Mouse (Mus musculus) heart, embryonic 11.5 days (tissue): ENCODE data around the gene Itgal. TPM values are rescaled to one million over a fixed set of nuclear protein-coding genes. Genes with fewer than 3 reads are reported as not detected.
"Not testable (repeated sequence)": the region's sequence is repeated elsewhere in the genome, so short reads cannot be mapped to it uniquely, and the experiment has no call there.

ENCODE experiments used
- ATAC-seq: fragments of 200-750 bp; cut with Nextera tagmentation; replicated peaks from 2 replicates; pipeline ENCODE4 v1.8.0; 2017; ENCODE audit warnings: moderate library complexity; ENCODE audit not compliant: insufficient number of reproducible peaks, low FRiP score, low TSS enrichment
- H3K27ac ChIP-seq: fragments of 300-500 bp; sonication (generic); 2 replicates; pipeline ENCODE4 v1.5.1; 2014; ENCODE audit warnings: mild to moderate bottlenecking, low read depth, low read length
- H3K27me3 ChIP-seq: fragments of 300-500 bp; sonication (generic); 2 replicates; pipeline ENCODE4 v1.6.1; 2014; ENCODE audit warnings: mild to moderate bottlenecking, low read length, mixed read lengths; ENCODE audit not compliant: control insufficient read depth, insufficient read depth
- H3K36me3 ChIP-seq: fragments of 300-500 bp; sonication (generic); 2 replicates; pipeline ENCODE4 v1.6.1; 2014; ENCODE audit warnings: mild to moderate bottlenecking, low read length, moderate library complexity, mixed read lengths; ENCODE audit not compliant: control insufficient read depth, insufficient read depth
- H3K4me1 ChIP-seq: fragments of 300-500 bp; sonication (generic); 2 replicates; pipeline ENCODE4 v1.6.1; 2014; ENCODE audit warnings: low read length; ENCODE audit not compliant: control insufficient read depth, insufficient read depth
- H3K4me2 ChIP-seq: fragments of 300-500 bp; sonication (generic); 2 replicates; pipeline ENCODE4 v1.6.1; 2014; ENCODE audit warnings: mild to moderate bottlenecking, moderate library complexity
- H3K4me3 ChIP-seq: fragments of 300-500 bp; sonication (generic); 2 replicates; pipeline ENCODE4 v1.5.1; 2014; ENCODE audit warnings: low read depth, low read length
- H3K9ac ChIP-seq: fragments of 300-500 bp; sonication (generic); 2 replicates; pipeline ENCODE4 v1.6.1; 2014; ENCODE audit warnings: mild to moderate bottlenecking, low read depth, low read length, moderate library complexity
- H3K9me3 ChIP-seq: fragments of 300-500 bp; sonication (generic); replicated peaks from 2 replicates; pipeline ENCODE4 v1.6.1; 2016; ENCODE audit warnings: low read length; ENCODE audit not compliant: control insufficient read depth
- WGBS: fragments of 180-500 bp; shearing (Covaris S2); extraction: QIAGEN DNeasy Blood & Tissue Kit; methylation state at CpG from one replicate; pipeline ENCODE4 v1.1.7; 2014; ENCODE audit not compliant: insufficient replicate concordance; 5-methylcytosine and 5-hydroxymethylcytosine counted together
- polyA plus RNA-seq: library from polyadenylated mRNA; unstranded; fragments of >200 nt; fragmentation: Nextera tagmentation; extraction: Ambion mirVana; gene quantifications from 2 replicates; pipeline ENCODE4 v1.2.1, GENCODE M21; 2014

Itgal gene
- polyA plus RNA-seq, 1 experiment from 2014 or later: 0.46 TPM

- H3K36me3 ChIP-seq: peaks cover 12% of the 10 kb centered on the region
- not testable (repeated sequence) for ATAC-seq, H3K4me3 ChIP-seq, H3K4me2 ChIP-seq, H3K27me3 ChIP-seq, H3K27ac ChIP-seq, H3K9ac ChIP-seq, H3K9me3 ChIP-seq
- 82% methylated on average over 6 of the region's 6 CpGs for WGBS
- H3K4me1 ChIP-seq: peaks cover 14% of the 10 kb centered on the region
These were observed 45.8 kb downstream of the Itgal start for GRCm38 (mm10) chr7:127341861-127342260.

GRCm38 (mm10) chr7:127342332-127342731 is 46.3 kb downstream of the Itgal start:
- Histone ChIP-seq H3K4me2 (no peak overlapping the region), H3K4me3 (no peak overlapping the region), H3K9me3 (no peaks in the 10 kb centered on the region), H3K4me1 (peaks cover 14% of the 10 kb centered on the region), H3K36me3 (peaks cover 12% of the 10 kb centered on the region), H3K27me3 (no peaks in the 10 kb centered on the region), H3K9ac (no peak overlapping the region), H3K27ac (no peak overlapping the region)
- WGBS: 50% methylated on average over 4 of the region's 4 CpGs
- no peak for ATAC-seq

DNA sequence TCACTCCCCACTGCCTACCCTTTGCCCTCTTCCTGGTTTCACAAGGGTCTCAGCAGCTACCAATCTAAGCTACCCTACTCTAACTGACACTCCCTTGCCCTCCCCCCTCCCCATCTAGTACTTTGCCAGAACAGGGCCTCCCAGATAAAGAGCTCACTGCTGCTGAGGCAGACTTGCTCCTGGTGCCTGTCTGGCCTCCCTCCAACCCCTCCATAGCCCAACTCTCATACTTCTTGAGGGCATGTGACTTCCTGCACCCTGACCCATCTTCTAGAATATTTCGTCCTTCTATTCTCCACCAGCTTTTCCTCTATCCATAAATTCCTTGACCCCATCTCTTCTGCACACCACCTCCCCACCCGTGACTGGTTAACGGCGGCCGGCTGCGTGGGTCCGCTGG is 46.8 kb downstream of the Itgal start:
- H3K4me2 ChIP-seq: 0 out of 2 replicates have a peak overlapping the region, but pooled peaks have one; percentile 11
- H3K4me1 ChIP-seq: peaks cover 14% of the 10 kb centered on the region
- peaks cover 12% of the 10 kb centered on the region for H3K36me3 ChIP-seq
- no peak for ATAC-seq
- no peaks in the 10 kb centered on the region for H3K27me3 ChIP-seq
- no peak overlapping the region for H3K4me3 ChIP-seq
- H3K27ac ChIP-seq: no peak overlapping the region
- no peaks in the 10 kb centered on the region for H3K9me3 ChIP-seq
- WGBS: 91% methylated on average over 7 of the region's 7 CpGs
- 0 out of 2 replicates have a peak overlapping the region, but pooled peaks have one; percentile 34 for H3K9ac ChIP-seq

- Histone ChIP-seq H3K9me3 (no peaks in the 10 kb centered on the region), H3K36me3 (peaks cover 12% of the 10 kb centered on the region), H3K27me3 (no peaks in the 10 kb centered on the region), H3K4me3 (no peak overlapping the region; the same call in 1 of the 2 replicates), H3K9ac (0 out of 2 replicates have a peak overlapping the region, but pooled peaks have one; percentile 34), H3K27ac (no peak overlapping the region), H3K4me1 (peaks cover 14% of the 10 kb centered on the region), H3K4me2 (0 out of 2 replicates have a peak overlapping the region, but pooled peaks have one; percentile 11)
- no peak for ATAC-seq
- WGBS: 92% methylated on average over 38 of the region's 38 CpGs
These were observed 47.4 kb downstream of the Itgal start for GRCm38 (mm10) chr7:127343351-127344019.

DNA sequence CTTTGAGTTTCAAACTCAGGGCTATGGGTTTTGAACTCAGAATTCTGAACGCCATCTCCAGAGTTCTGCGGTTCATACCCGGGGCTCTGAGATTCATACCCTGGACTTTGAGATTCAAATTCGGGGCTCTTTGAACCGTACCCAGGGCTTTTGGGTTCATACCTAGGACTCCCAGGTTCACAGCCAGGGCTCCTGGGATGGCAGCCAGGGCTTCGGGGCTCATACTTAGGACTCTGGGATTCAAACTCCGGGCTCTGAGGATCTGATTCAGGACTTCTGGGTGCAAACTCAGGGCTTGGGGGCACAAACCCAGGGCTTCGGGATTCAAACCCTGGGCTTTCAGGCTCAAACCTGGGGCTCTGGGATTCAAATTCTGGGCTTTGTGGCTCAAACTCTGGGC is 48.3 kb downstream of the Itgal start:
- WGBS: 88% methylated on average over 8 of the region's 8 CpGs
- Histone ChIP-seq H3K9ac (peak overlapping the region; percentile 97), H3K9me3 (no peaks in the 10 kb centered on the region), H3K4me3 (peak overlapping the region; percentile 92), H3K27me3 (no peaks in the 10 kb centered on the region), H3K27ac (no peak overlapping the region), H3K36me3 (peaks cover 12% of the 10 kb centered on the region), H3K4me2 (peak overlapping the region; percentile 89), H3K4me1 (peaks cover 14% of the 10 kb centered on the region)
- ATAC-seq: no peak

GRCm38 (mm10) chr7:127345092-127345491 is 49.0 kb downstream of the Itgal start:
- Histone ChIP-seq H3K4me2 (peak overlapping the region; percentile 89), H3K36me3 (peaks cover 12% of the 10 kb centered on the region), H3K4me1 (peaks cover 14% of the 10 kb centered on the region), H3K9ac (peak overlapping the region; percentile 97), H3K9me3 (no peaks in the 10 kb centered on the region), H3K27ac (peak overlapping the region; percentile 97), H3K4me3 (peak overlapping the region; percentile 92), H3K27me3 (no peaks in the 10 kb centered on the region)
- WGBS: under 1% methylated on average over 42 of the region's 42 CpGs
- peak; percentile 64 for ATAC-seq

- peak; percentile 88 for ATAC-seq
- peak within 1 kb of the TSS; percentile 89 for H3K4me2 ChIP-seq
- H3K4me1 ChIP-seq: peaks cover 14% of the 10 kb centered on the region
- H3K36me3 ChIP-seq: peaks cover 12% of the 10 kb centered on the region
- under 1% methylated on average over 68 of the region's 76 CpGs for WGBS
- no peaks in the 10 kb centered on the region for H3K9me3 ChIP-seq
- no peaks in the 10 kb centered on the region for H3K27me3 ChIP-seq
- peak within 1 kb of the TSS; percentile 97 for H3K27ac ChIP-seq
- peak within 1 kb of the TSS; percentile 97 for H3K9ac ChIP-seq
- H3K4me3 ChIP-seq: peak within 1 kb of the TSS; percentile 92
These were observed 49.7 kb downstream of the Itgal start, which contains the start of gene Zfp768 for GRCm38 (mm10) chr7:127345512-127346325. TSS of gene Zfp768 (minus strand) at chr7:127345589.

DNA sequence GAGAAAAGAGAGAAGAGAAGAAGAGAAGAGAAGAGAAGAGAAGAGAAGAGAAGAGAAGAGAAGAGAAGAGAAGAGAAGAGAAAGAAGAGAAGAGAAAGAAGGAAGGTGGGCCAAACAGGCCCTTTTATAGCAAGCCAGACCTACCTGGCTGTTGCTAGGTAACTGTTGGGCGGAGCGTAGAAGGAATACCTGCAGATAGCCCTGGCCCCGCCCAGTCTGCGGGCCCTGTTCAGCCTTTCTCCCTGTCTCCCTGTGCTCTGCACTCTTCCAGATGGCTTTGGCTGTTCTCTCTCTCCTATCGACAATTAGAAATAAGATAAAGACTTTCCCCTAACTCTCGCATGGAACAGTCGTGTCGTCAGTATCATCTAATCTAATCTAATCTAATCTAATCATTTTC is 50.6 kb downstream of the Itgal start:
- peaks cover 14% of the 10 kb centered on the region for H3K4me1 ChIP-seq
- peak overlapping the region; percentile 89 for H3K4me2 ChIP-seq
- H3K9ac ChIP-seq: peak overlapping the region; percentile 97
- peak overlapping the region; percentile 97 for H3K27ac ChIP-seq
- no peaks in the 10 kb centered on the region for H3K27me3 ChIP-seq
- H3K36me3 ChIP-seq: peaks cover 12% of the 10 kb centered on the region
- 9% methylated on average over 8 of the region's 8 CpGs for WGBS
- H3K9me3 ChIP-seq: no peaks in the 10 kb centered on the region
- ATAC-seq: no peak
- H3K4me3 ChIP-seq: peak overlapping the region; percentile 92
